Mouse (Mus musculus) layer of hippocampus, adult 8-10 months (tissue): ENCODE data around the gene Ube4b. TPM values are rescaled to one million over a fixed set of nuclear protein-coding genes. Genes with fewer than 3 reads are reported as not detected.

Experiments used
- DNase-seq, 2 experiments: peaks; one replicate each; pipeline ENCODE4 v3.0.0; 2022; ENCODE audit warnings: low spot score in 2 of 2
- total RNA-seq, 4 experiments: library from RNA; stranded (reverse); gene quantifications; 2 replicates each; pipeline ENCODE4 v1.2.4; 2022

Gene Ube4b
- total RNA-seq, 4 experiments from 2014 or later, result 91.3 to 108 (median 97.6) TPM

DNA sequence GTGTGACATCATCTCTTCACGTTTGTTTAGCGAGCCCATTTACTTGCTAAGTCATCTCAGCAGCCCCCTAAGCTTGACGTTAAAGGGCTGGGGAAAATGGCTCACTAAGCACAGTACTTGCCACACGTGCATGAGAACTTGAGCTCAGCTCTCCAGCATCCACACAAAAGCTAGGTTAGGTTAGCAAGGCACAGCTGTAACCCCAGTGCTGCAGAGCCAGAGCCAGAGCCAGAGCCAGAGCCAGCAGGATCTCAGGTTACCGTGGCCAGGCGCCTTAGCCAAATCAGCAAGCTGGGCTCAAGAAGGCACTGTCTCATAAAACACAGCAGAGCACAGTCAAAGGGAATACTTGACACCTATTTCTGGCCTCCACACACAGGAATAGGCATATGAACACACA, 31.0 kb downstream of the Ube4b start:
- DNase-seq, result no peak

DNA sequence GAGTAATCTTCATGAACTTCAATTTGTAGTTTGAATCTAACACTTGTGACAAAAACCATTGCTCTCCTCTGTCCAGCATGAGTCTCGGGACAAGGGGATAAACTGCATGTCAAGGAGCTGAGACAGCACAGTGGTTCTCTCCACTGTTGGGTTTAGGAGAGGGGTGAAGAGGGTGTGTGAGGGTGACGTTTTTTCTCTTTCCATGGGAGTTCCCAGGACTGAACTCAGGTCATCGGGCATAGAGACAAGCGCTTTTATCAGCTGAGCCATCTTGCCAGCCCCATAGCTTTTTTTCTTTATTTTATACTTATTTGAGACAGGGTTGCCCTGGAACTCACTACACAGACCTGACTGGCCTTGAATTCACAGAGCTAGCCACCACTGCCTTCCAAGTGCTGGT, 32.3 kb downstream of the Ube4b start:
- no peak for DNase-seq

DNA sequence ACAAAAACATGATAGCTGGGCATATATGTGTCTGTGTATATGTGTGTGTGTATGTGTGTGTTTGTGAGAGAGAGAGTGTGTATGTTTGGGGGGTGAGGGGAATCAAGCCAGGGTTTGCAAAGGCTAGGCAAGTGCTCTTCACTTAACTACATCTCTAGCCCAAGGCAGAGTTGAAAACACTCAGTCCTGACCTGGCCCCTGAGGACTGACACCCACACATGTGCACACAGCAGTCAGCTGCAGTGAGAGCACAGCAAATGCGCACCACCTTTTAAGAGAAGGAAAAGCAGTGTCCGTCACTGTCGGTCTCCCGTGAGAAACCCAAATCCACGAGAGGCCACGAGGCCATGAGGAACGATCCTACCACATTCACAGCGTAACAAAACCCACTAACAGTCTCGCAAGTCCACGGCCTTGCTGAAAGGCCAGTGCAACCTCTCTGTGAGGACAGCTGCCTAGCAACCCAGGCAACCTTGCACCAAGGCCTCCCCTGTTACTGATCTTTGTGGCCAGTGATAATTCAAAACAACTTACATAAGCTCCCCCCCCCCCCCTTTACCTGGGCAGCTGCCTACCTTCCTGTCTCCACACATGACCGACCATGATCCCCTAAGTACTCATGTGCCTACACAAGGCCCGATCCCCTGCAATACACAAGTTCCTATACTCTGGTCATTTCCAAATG, 33.1 kb downstream of the Ube4b start:
- no peak for DNase-seq

DNA sequence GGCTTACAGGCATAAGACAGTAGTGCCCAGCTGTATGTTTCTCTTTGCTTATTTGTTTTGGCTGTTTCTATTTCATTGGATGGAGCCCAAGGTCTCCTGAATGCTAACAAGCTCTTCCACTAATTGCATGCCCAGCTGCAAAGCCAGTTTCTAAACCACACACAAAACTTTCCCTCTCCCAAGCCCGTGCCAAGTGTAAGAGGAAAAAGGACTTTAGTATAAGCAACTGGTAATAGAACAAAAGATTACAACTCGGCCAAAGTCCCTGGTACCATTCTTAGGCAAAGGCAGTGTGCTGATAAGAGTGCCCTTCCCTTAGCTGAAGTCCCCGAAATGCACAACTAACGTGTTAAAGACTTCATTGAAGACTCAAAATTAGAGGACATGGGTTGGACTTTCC, 34.2 kb downstream of the Ube4b start:
- DNase-seq, result no peak

GRCm38 (mm10) chr4:149381001-149381400, 45.5 kb downstream of the Ube4b start:
- no peak for DNase-seq

DNA sequence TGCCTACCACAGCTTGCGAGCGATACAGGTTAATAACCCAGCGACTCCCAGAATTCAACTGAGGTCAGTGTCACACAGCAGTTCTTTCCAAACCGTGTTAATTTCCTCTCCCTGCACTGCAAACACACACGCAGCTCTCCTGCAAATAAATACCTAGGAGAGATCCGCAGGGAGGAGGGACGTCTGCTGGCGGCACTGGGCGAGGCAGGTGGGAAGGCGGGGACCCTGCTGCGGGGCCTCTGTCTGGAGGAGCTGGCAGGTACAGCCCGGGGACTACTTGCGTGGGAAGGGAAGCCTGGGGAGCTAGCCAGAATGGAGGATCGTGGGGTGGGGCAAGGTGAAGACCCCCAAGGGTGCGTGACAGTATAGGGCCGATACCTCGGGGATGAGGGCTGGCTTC, 46.7 kb downstream of the Ube4b start:
- no peak for DNase-seq

DNA sequence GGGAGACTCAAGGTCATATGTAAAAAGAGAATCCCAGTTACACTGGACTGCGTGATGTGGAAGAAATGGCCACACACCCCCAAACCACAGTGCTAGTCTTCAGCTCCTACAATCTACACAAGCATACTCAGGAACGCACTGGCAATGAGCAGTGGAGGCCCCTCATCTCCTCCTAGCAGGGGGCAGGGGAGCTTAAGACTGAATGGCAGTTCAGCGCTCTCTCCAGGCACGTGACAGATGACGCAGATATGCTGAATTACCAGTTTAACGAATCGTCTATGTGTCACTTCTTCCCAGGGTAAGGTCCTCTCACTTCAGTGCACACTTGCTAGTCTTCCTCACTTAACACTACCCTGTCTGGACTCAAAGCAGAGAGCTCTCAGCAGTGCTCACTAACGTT, 47.7 kb downstream of the Ube4b start:
- DNase-seq, result no peak

- no peak for DNase-seq
Measured at GRCm38 (mm10) chr4:149376034-149376433, 50.5 kb downstream of the Ube4b start.

DNA sequence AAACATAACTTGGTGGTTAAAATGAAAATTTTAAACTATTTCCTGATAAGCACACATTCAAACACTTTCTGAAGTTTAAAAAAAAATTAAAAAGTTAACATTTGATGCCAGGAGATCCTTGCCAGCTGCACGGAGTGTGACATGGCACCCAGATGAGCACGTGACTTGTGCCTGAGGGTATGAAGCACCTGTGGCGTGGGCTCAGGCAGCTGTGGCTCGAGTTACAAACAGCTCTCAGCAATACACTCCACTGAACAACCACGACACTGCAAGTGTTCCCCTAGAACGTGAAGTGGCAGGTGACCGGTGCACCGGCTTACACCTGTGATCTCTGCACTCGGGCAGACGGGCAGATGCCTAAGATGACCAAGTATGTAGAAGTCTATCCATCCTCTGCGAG, 51.9 kb downstream of the Ube4b start:
- DNase-seq, result no peak

- DNase-seq, result no peak
Measured at GRCm38 (mm10) chr4:149373927-149374326, 52.6 kb downstream of the Ube4b start.

- DNase-seq, result peak in 1 of 2 experiments; percentile 40
Measured at GRCm38 (mm10) chr4:149373431-149373830, 53.1 kb downstream of the Ube4b start.

DNA sequence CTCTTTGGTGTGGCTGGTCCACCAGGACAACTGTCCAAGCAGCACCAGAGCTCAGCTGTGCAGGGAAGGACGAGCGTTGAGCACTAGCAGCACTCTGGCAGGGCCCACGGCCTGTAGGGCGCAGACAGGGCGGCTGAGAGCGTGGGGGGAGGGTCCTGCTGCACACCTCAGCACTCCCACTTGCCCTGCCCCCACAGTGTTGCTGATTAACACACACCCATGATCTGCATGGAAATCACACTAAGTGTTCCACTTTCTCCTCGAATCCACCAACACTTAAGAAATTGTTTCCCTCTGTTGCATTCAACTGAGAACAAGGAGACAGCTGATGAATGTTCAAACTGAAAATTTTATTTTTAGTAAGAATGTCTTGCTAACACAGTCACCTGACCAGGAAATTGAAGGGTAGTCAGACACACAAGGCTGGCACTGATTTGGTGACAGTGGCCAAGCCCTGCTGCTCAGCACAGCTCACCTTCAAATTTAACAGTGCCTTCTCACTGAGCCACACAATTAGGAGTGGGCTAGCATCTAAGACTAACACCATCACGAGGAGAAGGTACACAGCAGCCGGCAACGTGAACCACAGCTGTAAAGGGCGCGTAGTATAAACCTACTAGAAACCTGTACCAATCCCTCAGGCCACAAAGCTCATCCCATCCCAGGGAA, 60.7 kb downstream of the Ube4b start:
- no peak for DNase-seq

- peak; percentile 49 to 57 for DNase-seq
Measured at GRCm38 (mm10) chr4:149364896-149365295, 61.7 kb downstream of the Ube4b start.

- no peak for DNase-seq
Measured at GRCm38 (mm10) chr4:149361051-149361450, 65.5 kb downstream of the Ube4b start.

DNA sequence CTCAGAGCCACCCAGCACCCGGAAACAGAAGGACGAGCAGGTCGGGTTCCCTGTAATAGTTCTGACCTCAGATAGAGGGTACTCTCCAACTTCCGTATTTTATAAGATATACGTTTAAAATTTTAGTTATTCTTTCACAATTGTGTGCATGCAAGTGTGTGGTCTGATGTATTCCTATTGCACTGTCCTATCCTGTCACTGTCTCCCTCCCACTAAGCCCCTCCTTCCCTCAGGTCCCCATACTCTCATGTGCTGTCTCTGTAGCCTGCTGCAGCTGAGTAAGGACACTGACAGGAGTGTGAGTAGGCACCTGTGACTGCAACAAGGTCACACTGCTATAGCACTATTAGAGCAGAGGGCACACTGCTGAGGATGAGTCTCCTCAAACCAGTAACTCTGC, 65.9 kb downstream of the Ube4b start:
- no peak for DNase-seq

GRCm38 (mm10) chr4:149357982-149358381, 68.6 kb downstream of the Ube4b start:
- DNase-seq, result no peak

DNA sequence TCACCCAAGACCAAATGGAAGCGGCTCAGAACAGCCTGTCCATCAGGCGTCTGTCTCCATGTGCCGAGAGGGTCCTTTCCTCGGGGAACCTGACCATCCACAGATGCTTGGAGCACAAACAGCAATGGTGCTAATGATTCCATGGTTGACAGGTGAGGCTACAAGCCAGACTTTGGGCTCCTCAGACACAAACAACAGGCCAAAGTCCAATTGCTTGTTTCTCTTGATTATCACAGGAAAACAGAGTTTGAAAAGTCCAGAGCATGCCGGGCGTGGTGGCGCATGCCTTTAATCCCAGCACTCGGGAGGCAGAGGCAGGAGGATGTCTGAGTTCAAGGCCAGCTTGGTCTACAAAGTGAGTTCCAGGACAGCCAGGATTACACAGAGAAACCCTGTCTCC, 71.9 kb downstream of the Ube4b start:
- no peak for DNase-seq

DNA sequence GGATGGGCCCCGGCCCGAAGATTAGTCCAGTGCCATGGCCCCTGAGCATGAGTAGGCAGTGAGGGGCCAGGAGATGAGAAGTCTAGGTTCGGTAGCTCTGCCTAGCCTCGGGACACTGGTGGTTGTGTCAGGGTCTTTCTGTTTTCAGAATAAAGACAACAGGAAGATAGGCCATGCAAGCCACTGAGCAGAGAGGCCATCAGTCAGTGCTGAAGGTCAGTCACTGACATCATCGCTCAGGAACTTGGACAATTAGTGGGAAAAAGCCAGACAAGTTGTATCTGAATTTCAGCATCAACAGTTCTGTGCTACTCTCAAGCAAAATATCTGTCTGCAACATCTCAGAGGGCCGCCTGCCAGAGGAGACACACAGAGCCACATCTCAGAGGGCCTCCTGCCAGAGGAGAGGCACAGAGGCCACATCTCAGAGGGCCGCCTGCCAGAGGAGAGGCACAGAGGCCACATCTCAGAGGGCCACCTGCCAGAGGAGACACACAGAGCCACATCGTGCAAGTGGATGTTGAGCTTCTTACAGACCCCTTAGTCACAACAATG, 74.9 kb downstream of the Ube4b start:
- DNase-seq, result no peak

DNA sequence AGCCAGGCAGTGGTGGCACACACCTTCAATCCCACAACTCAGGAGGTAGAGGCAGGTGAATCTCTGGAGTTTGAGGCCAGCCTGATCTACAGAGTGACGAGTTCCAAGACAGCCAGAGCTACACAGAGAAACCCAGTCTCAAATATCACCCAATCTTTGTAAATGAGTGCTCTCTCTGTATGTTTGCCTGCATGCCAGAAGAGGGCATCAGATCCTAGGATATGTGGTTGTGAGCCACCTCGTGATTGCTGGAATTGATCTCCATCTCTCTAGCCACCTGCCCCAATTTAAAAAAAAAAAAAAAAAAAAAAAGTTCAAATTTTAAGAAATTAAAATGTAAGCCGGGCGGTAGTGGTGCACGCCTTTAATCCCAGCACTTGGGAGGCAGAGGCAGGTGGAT, 77.6 kb downstream of the Ube4b start:
- DNase-seq, result no peak

DNA sequence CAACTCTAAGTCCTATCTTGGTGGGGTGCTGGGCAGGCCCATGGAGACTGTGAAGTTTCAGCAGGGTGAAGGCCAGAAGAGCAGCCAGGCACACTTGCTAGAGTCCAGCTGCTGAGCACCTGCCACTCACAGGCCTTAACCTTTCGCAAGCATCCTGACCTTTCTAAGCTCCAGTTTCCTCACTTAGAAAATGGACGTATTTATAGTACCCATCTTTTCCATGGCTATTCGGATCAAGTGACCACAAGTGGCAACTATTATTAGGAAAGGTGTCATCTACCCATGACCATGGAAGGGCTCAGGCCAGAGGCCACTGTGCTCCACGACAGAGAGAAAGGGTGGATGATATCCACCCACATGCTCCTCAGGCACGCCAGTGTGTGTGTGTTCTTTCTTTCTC, 80.7 kb downstream of the Ube4b start:
- no peak for DNase-seq

GRCm38 (mm10) chr4:149344311-149344710, 82.2 kb downstream of the Ube4b start:
- DNase-seq, result no peak

DNA sequence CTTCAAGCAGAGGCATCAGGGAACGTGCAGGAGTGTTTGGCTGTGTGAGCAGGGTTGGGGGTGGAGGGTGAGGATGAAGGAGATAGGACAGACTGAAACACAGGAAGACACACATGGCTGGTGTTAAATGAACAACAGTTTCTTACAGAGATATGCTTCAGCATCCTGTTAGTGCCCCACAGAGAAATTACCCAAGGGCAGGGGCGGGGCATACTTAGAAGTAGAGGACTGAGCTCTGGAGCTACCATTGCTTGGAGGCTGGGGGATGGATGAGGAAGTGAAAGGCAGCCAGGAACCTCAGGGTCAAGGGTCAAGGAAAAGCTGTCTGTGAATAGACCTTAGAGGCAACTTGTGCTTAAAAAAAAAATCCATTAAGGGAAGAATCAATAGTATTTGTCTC, 85.9 kb downstream of the Ube4b start:
- DNase-seq, result no peak
